Mouse (Mus musculus) layer of hippocampus, adult 9-11 months (tissue): ENCODE measurements around the gene Fv1.
"Not testable (repeated sequence)": the region's sequence is repeated elsewhere in the genome, so short reads cannot be mapped to it uniquely, and the experiment has no call there.

Source experiments
- DNase-seq: peaks from one replicate; pipeline ENCODE4 v3.0.0; 2022

Fv1 gene

DNA sequence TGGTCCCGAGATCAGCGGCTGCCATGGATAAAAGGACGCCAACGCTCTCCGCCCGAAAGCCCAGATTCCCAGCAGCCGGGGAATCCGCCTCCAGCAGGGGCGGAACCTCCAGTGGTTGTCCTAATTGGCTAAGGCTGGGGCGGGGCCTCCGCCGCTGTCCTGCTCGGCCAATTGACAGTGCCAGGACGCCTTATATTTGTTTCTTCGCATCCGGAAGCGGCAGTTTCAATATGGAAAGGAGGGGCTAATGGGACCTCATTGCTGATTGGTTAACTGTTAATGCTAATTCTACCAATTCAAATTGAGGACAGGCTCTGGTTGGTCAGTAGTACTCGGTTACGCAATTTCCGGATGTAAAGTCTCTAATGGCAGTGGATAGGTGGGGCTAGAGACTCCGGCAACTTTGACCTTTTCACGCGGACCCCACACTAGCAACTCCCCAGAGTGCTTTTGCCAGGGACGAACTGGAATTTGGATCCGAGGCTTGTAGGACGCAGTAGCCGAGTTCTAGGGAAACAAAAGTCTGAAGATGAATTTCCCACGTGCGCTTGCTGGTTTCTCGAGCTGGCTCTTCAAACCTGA, at the start of gene Fv1, which contains the start of gene Miip:
Gene Fv1, plus strand, starts transcription at position 530 of the 582 bp plus-strand sequence.
Gene Miip, minus strand, starts transcription at position 367 of the 582 bp plus-strand sequence.
- DNase-seq = peak; percentile 99

DNA sequence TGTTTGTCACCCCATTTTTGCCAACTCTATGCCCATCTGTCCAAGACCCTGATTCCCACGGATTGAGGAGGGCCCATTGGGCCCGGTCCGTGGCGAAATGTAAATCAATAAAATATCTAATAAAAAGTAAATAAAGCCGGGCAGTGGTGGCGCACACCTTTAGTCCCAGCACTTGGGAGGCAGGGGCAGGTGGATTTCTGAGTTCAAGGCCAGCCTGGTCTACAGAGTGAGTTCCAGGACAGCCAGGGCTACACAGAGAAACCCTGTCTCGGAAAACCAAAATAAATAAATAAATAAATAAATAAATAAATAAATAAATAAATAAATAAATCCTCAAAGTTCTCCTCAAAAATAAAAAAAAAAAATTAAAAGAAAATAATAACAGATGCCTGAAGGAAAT, 49.1 kb upstream of the Fv1 start:
- DNase-seq = not testable (repeated sequence)

DNA sequence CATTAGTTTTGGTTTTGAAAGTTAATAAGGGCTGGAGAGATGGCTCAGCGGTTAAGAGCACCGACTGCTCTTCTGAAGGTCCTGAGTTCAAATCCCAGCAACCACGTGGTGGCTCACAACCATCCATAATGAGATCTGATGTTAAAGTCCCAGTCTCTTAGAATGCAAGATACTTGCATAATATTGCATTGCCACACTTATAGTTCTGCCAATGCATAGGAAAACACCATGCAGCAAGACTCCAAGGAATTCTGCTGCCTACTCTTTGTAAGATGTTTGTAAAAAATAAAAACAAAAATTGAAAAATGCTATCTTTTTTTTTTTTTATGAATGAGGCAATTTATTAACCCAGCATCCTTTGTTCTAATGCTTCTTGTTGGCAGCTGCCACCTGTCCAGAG, 47.4 kb upstream of the Fv1 start:
- not testable (repeated sequence) for DNase-seq

DNA sequence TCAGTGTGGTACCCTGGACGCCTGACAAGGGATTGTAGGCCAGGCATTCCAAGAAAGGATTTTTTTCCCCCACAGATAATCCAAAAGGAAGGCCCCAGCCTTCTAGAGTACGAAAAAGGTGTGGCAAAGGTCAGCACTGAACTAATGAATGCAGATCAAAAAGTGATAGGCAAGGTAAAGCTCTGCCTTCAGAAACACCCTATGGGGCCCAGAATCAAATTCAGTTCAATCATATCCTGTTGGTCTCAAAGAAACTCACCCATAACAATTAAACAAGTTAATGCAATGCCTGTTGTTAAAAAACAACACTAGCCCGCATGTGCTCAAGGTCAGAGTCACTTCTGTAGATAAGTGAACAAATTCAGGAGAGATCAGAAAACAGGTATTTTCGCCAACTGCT, 44.4 kb upstream of the Fv1 start:
- no peak for DNase-seq

DNA sequence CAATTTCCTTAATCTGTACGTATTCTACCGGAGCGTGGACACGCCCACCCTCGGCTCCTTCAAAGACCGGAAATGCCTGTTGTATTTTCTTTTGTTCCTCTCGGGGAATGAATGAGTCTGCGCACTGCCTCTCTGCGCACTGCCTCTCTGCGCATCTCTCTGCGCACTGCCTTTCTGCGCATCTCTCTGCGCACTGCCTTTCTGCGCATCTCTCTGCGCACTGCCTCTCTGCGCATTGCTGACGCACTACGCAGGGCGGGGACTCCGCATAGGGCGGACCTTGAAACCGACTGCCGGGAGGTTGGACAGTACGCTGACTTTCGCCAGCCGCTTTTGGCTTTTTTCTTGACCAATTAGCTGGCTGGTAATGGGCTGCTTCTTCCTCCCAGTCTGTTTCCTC, 29.5 kb upstream of the Fv1 start:
- peak; percentile 27 for DNase-seq

DNA sequence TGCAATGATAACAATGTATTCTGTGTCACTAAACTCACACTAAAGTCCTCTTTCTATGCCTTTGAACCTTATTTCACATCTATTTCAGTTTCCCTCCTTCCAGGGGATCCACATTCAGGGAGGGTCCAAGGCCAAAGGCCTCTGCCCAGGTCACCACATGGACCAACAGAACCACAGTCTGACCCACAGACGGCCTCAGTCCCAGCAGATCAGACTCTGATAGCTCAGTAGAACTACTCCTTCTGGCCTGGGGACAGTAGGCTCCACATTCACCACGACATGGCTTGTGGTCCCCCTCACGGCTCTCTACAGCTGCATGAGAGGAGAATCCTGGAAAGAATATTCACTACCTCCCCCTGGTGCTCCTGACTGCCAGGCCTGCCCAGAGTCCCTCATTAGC, 25.9 kb upstream of the Fv1 start:
- no peak for DNase-seq

DNA sequence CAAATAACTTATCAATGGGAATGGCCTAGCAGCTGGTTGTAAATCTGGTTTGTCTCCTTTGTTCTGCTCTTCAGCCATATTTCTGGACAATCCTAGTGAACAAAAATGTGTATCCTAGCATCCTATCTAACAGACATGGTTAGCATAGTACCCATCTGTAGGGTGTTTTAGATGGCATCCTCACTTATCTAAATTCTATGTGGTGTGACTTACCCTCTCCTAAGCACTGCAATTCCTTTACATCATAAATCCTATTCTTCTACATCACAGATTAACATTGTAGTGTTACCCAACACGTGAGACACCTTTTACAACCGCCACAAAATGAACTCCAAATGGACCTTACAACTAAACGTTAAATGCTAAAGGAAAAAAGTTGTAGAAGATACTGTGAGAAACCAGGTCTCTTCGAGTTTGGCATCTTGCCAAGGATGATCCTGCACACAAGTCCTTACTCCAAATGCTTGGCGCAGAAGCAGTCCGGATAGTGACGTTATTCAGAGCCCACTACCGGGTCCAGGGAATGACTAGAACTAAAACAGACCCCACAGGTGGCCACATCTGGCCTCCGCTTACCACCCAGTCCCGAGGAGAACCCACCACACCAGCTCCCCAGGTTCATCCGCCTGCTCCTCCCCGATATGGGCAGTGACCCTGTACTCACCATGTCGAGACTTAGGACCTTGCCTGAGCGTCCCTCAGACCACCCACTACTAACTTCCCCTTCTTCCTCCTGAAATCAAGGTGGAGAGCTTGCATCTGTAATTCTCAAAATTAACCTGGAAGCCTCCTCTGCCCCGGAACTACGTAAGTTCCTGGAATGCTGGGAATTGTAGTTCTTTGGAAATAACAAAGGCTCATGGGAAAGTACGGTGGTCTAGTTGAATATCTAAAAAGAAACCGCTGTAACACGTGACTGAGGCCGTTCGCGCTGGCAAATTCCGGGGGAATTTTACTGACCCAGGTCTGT, 20.9 kb upstream of the Fv1 start, which contains the start of gene Zfp933:
Gene Zfp933, minus strand, starts transcription at position 753 of the 970 bp plus-strand sequence.
- peak; percentile 88 for DNase-seq

DNA sequence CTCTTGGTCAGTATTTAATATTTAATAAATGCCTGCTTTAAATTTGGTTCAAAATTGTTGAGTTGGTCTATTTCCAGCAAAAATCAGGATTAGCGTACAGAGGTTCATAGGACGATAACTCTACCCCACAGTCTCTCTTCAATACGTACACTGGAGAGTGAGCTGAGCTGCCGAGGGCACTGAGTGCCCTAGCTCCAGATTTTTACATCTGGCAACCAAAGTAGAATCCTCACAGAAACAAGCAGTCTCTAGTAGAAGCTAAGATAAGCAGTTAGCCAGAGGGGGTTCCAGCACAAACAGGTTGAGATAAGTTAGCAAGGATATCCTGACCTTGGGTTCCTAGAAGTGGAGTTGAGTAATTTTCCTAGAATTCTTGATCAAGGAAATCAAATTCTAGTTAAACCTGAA, 20.2 kb upstream of the Fv1 start:
- DNase-seq = no peak

DNA sequence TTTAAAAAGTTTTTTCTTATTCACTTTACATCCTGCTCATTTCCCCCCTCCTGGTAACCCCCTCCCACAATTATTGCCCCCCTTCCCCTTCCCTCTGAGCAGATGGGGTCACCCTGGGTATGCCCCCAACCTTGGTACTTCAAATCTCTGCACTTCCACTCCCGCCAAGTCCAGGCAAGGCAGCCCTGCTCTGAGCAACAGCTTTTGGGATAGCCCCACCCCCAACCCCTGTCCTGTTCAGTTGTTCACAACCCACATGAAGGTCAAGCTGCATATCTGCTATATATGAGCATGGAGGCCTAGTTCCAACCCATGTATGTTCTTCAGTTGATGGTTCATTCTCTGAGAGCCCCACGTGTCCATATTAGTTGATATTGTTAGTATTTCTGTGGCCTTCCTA, 18.0 kb upstream of the Fv1 start:
- no peak for DNase-seq

GRCm38 (mm10) chr4:147862051-147862450, 6.7 kb upstream of the Fv1 start:
- DNase-seq = no peak

- DNase-seq = no peak
These were observed 3.1 kb upstream of the Fv1 start for GRCm38 (mm10) chr4:147865651-147866050.

- DNase-seq = no peak
These were observed 2.7 kb upstream of the Fv1 start for GRCm38 (mm10) chr4:147866056-147866455.

GRCm38 (mm10) chr4:147866793-147867192, 2.0 kb upstream of the Fv1 start:
- DNase-seq = not testable (repeated sequence)

- no peak for DNase-seq
These were observed 973 bp upstream of the Fv1 start for GRCm38 (mm10) chr4:147867563-147868449.

- no peak for DNase-seq
These were observed 459 bp downstream of the Fv1 start for GRCm38 (mm10) chr4:147869238-147869637.

DNA sequence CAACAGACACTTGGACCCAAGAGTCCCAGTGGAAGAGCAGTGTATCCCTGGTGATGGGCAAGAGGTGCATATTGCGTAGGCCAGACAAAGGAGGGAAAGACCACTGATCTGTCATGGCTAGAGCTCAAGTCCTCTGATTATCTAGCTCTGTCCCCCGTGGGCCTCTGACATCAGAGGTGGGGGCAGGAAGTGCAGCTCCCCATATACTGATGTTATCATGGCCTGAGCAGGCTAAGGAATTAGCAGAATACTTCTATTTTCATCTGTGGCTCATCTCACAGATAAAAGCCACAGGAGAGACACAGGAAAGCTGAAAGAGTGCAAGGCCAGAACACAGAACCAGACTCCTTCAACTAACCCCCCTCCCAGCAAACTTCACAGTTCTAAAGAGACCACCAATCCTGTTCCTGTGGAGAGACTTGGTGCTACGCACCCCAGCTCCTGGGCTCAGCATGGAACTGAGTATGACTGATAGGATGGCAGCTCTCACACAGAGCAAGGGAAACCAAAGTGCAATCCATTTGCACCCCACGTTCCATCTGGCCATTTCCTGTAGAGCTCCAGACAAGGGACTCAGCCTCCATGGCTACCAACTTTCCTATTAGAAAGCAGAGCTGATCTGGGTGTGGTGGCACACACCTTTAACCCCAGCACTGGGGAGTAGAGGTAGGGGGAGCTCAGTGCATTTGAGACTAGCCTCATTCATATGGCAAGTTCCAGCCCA, 7.2 kb downstream of the Fv1 start:
- DNase-seq = peak; percentile 51

DNA sequence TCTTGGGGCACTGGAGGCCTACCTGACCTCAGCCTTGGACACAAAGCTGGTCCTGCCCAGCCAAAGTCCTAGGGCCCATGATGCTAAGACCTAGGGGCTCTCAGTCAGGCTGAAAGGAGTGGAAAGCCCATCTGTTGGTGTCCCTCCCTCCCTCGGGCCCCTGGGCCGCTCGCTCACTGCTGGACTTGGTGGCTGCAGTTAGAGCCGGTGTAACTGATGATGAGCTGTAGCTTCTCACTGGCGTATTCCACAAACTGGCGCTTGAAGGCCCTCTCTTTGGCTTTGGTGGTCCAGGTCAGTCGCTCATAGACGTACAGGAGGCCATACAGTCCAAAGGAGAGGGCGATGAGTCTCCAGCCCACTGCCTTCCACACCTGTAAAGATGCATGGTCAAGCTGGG, 9.8 kb downstream of the Fv1 start:
- DNase-seq = no peak

- DNase-seq = no peak
These were observed 10.7 kb downstream of the Fv1 start for GRCm38 (mm10) chr4:147879456-147879855.

DNA sequence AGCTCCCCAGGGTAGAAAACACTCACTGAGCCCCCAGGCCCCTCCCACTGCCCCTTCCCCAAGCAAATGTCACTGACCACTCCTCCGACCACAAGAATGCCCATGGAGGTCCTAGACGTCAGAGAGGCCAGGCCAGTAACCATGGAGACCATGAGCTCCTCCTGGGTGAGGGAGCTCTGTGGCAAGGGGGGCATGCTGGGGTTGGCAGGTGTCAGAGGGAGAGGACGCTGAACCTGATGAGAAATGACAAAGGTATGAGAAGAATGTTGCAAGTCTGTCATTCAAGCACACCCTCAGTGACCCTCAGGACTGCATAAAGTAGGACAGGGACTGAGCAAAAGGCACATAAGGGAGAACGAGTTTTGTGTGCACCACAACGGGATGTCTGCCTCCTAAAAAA, 11.1 kb downstream of the Fv1 start:
- no peak for DNase-seq

DNA sequence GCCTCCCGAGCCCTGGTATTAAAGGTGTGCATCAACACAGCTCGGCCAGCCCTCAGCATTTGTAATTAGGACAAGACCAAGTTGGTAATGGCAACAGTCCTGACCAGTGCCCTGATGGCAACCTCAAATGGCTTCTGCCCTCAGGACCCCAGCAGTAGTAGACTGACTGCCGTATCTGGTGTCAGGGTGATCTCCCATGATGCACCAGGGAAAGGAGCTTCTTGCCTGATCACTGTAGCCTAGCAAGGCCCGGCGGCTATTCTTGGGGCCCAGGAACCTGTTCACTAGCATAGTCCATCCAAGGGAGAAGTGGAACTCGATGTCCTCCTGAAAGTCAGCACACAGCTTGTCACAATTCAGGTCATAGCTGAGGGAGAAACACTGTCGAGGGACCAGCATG, 13.0 kb downstream of the Fv1 start:
- DNase-seq = no peak

DNA sequence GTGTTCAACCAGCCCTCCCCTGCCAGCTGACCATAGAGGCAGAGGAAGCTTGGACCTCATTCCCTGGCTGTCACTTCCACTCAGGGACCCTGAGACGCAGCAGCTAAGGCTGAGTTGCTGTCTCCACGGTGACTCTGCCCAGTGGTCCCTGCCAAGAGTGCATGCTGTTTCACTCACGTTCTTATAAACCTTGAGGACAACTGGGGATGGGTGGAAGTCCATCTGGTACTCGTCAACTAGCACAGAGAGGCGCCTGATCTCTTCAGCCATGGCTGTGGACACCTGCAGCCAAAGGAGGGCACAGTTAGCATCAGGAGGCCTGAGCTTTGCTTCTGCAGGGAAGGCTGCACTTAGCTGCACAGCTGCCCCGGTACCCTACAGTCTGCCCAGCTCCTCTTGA, 14.3 kb downstream of the Fv1 start:
- DNase-seq = no peak

DNA sequence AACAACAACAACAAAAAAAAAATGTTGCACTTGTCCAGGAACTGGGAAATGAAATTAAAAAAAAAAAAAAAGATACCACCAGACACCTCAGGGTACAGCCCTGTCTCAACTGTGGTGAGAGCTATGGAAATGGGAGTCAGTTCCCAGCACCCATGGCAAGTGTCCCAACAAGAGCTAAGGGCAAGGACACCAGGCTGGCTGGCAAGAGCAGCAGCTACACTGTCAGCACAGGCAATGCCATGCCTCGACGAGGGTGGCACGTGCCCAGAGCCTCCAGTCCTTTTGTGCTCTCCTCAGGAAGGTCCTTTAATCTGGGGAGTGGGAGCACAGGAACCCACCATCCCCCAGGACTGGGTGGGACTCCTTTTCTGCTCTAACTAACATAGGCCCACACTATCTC, 15.4 kb downstream of the Fv1 start:
- DNase-seq = no peak
